Mouse (Mus musculus) liver, embryonic 16.5 days (tissue): ENCODE measurements at regions not wholly inside any gene's neighbourhood (a gene's known extent, or its start where the extent isn't known, plus 50 kb on each side); places are given as distances from the start of the nearest gene placed in this dataset.

Source experiments
- ATAC-seq: fragments of 200-750 bp; cut with Nextera tagmentation; 2 replicates; pipeline ENCODE4 v1.8.0; 2017; ENCODE audit warnings: low read depth, mild to moderate bottlenecking, moderate number of reproducible peaks, moderate library complexity
- H3K27ac ChIP-seq: fragments of 300-500 bp; sonication (generic); 2 replicates; pipeline ENCODE4 v1.5.1; 2014; ENCODE audit warnings: mild to moderate bottlenecking, low read length
- H3K27me3 ChIP-seq: fragments of 300-500 bp; sonication (generic); 2 replicates; pipeline ENCODE4 v1.6.1; 2014; ENCODE audit warnings: low read depth, low read length, mixed read lengths; ENCODE audit not compliant: control insufficient read depth, insufficient read depth
- H3K36me3 ChIP-seq: fragments of 300-500 bp; sonication (generic); 2 replicates; pipeline ENCODE4 v1.6.1; 2014; ENCODE audit warnings: mild to moderate bottlenecking; ENCODE audit not compliant: control insufficient read depth, insufficient read depth
- H3K4me1 ChIP-seq: fragments of 300-500 bp; sonication (generic); 2 replicates; pipeline ENCODE4 v1.6.1; 2014; ENCODE audit warnings: low read depth, low read length, mixed read lengths; ENCODE audit not compliant: control insufficient read depth
- H3K4me2 ChIP-seq: fragments of 300-500 bp; sonication (generic); 2 replicates; pipeline ENCODE4 v1.6.1; 2014; ENCODE audit warnings: low read depth, low read length, mixed read lengths
- H3K4me3 ChIP-seq: fragments of 300-500 bp; sonication (generic); 2 replicates; pipeline ENCODE4 v1.5.1; 2014; ENCODE audit warnings: low read depth, mild to moderate bottlenecking, low read length
- H3K9ac ChIP-seq: fragments of 300-500 bp; sonication (generic); 2 replicates; pipeline ENCODE4 v1.6.1; 2014; ENCODE audit warnings: low read depth, low read length
- H3K9me3 ChIP-seq: fragments of 300-500 bp; sonication (generic); replicated peaks from 2 replicates; pipeline ENCODE4 v1.6.1; 2016; ENCODE audit warnings: low read length; ENCODE audit not compliant: control insufficient read depth
- WGBS: fragments of 180-500 bp; shearing (Covaris S2); extraction: QIAGEN DNeasy Blood & Tissue Kit; methylation state at CpG from one replicate; pipeline ENCODE4 v1.1.7; 2014; ENCODE audit not compliant: insufficient replicate concordance; 5-methylcytosine and 5-hydroxymethylcytosine counted together

DNA sequence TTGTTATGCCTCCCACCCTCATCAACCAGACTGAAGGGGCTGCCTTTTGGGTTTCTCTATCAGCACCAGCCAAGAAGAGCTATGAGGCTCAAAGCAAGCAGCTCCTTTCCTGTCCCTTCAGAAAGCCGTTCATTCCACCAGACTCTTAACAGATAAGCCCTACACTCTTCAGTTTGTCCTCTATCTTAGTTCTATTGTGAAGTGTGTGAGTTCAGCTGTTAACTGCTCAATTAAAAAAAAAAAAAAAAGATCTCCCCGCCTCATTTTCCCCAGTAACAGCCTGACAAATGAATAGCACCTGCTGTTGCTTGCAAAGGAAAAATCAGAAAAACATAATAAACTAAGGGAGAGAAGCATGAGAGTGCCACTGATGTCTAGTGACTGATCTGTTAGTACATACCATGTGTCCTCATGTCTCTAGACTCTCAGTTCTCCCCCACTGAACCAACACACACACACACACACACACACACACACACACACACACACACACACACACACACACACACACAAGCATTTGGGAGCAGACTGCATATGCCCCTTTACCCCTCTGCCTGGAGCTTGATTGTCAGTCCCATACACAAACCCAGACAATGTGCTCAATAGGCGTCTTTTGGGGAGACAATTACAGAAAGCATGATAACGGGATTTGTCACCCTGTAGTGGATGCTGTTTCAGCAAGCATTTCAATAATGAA, 448.4 kb upstream of the Fam92a start:
- 24% methylated on average over 4 of the region's 4 CpGs for WGBS
- no peaks in the 10 kb centered on the region for H3K27me3 ChIP-seq
- no peak overlapping the region for H3K9ac ChIP-seq
- H3K4me1 ChIP-seq = no peaks in the 10 kb centered on the region
- H3K27ac ChIP-seq = no peak overlapping the region
- no peaks in the 10 kb centered on the region for H3K9me3 ChIP-seq
- no peaks in the 10 kb centered on the region for H3K36me3 ChIP-seq
- H3K4me3 ChIP-seq = no peak overlapping the region
- H3K4me2 ChIP-seq = no peak overlapping the region
- ATAC-seq = no peak

DNA sequence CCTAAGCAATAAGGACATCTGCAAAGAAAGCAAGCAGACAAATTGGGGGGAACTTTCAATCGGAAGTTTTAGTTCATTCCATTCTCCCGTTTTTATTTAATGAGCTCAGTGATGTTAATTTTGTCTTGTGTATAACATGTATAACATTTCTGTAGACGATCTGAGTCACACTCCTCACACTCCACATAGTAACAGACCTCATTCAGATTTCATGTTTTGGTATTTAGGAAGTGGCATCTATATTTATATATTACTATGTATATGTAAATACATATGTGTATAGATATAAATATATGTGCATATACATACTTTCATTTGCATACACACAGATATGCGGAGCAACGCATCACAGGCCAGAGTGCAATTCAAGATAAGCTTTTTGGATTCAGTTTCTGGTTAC, 444.9 kb upstream of the Fam92a start:
- 38% methylated on average over 5 of the region's 5 CpGs for WGBS
- Histone ChIP-seq H3K9me3 (no peaks in the 10 kb centered on the region), H3K27me3 (no peaks in the 10 kb centered on the region), H3K4me2 (no peak overlapping the region), H3K9ac (no peak overlapping the region), H3K4me1 (no peaks in the 10 kb centered on the region), H3K27ac (no peak overlapping the region), H3K36me3 (no peaks in the 10 kb centered on the region), H3K4me3 (no peak overlapping the region)
- ATAC-seq = no peak

DNA sequence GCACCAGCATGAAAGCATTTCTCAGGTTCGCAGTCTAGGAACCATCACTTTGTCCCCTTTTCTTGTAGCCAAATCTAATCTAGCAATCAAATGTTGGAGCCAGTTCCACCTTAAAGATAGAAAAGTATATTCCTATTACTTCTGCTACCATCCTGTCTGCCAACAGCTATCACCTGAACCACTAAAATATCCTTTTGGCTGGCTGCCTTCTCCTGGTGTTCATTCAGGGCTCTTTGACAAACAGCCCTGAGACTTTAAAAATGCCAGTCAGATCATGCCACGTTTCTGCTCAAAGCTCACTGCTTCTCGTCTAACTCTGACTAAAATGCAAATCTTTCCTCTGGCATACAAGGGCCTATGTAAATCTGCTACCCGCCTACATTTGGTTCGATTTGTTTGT, 439.7 kb upstream of the Fam92a start:
- H3K9ac ChIP-seq = no peak overlapping the region
- H3K27ac ChIP-seq = no peak overlapping the region
- H3K36me3 ChIP-seq = no peaks in the 10 kb centered on the region
- no peaks in the 10 kb centered on the region for H3K27me3 ChIP-seq
- WGBS = 61% methylated on average over 5 of the region's 5 CpGs
- H3K4me3 ChIP-seq = no peak overlapping the region
- H3K4me1 ChIP-seq = no peaks in the 10 kb centered on the region
- H3K4me2 ChIP-seq = no peak overlapping the region
- ATAC-seq = no peak
- H3K9me3 ChIP-seq = no peaks in the 10 kb centered on the region

DNA sequence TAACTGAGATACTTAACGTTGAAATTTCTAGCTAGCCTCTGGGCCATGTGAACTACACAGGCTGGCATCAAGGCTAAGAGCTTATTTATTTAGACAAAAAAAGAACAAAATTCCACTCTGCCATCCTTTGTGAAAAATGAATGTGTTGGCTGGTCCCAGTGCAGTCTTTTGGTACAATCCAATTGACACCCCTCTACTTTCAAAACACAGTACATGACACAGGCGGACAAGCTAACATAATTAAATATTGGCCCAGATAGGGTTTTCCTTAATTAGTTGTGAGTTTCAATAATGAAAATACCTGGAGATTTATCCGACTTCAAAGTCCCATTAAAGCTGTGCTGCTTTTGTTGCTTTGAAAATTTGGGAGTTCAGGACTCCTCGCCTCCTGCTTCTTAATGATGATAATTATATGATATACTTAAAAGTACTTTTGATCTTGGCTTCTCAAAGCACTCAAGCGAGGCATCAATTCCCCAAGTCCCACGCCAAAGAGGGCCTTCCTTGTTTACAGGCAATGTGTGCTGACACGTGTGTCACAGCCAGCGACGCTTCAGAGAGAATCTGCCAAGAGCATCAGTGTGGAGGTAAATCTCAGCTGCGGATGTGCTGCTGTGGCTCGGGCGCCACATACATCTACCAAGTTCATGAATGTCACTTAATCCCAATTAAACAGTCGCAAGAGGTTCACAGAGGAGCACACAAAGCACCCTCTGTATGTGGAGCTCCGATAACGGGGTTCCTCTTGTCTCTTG, 429.5 kb upstream of the Fam92a start:
- no peak overlapping the region for H3K4me2 ChIP-seq
- no peaks in the 10 kb centered on the region for H3K4me1 ChIP-seq
- H3K4me3 ChIP-seq = no peak overlapping the region
- H3K9ac ChIP-seq = no peak overlapping the region
- no peaks in the 10 kb centered on the region for H3K27me3 ChIP-seq
- H3K36me3 ChIP-seq = no peaks in the 10 kb centered on the region
- WGBS = 71% methylated on average over 15 of the region's 15 CpGs
- ATAC-seq = no peak
- H3K9me3 ChIP-seq = no peaks in the 10 kb centered on the region
- no peak overlapping the region for H3K27ac ChIP-seq

DNA sequence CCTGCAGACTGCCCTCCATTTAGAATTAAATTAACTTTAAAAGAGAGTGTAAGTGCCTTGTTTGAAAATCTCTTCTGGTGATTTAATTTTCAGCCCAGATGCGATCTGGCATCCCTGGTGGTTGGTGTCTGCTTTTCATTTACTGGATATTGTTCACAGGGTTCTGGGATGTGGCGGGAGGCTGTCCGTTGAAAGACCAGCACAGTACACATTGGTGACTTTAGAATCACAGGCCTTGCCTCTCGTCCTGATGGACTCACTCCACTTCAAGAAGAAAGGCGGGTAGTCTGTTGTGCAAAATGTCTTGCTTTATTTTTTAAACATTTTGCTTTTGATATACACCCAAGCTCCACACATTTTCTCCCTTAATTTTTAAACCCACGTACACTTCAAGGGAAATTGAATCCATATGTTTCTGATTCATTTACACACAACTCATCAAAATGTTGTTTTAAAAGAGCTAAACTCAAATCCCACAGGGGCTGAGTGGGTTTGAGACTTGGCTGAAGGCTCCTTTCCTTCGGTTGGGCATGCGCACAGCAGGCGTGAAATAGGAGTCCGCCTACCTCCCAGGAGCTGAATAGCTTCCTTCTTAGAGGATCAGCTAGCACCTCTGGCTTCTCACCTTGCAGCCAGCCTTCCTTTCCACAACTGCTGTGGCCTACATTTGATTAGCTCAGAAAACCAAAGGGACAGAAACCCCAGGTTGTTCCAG, 424.1 kb upstream of the Fam92a start:
- no peak for ATAC-seq
- no peak overlapping the region for H3K27ac ChIP-seq
- 73% methylated on average over 10 of the region's 10 CpGs for WGBS

DNA sequence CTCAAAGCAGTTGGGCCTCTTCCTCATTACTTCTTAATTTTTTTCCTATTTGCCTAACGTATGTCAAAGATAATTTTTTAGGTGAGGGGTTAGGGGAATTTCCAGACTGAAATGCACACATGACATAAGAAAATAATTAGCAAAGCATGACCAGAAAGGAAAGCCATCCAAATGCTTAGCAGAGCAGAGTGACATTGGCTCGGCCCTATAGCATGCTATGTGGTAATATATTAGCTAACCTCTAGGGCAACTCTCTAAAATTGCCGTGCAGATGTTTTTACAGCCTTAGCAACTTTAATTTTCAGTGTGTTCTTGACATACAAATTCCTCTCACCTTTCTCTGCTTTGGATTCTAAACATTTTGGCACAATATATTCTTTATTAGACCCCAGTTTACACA, 421.2 kb upstream of the Fam92a start:
- no peaks in the 10 kb centered on the region for H3K9me3 ChIP-seq
- no peak overlapping the region for H3K4me3 ChIP-seq
- H3K27ac ChIP-seq = no peak overlapping the region
- no peak overlapping the region for H3K9ac ChIP-seq
- WGBS = 48% methylated on average over 3 of the region's 3 CpGs
- H3K4me1 ChIP-seq = no peaks in the 10 kb centered on the region
- no peak overlapping the region for H3K4me2 ChIP-seq
- ATAC-seq = no peak
- no peaks in the 10 kb centered on the region for H3K27me3 ChIP-seq
- H3K36me3 ChIP-seq = no peaks in the 10 kb centered on the region

More for the DNA sequence above, 424.1 kb upstream of the Fam92a start:
- Histone ChIP-seq H3K4me2 (no peak overlapping the region), H3K9me3 (no peaks in the 10 kb centered on the region), H3K4me3 (no peak overlapping the region), H3K9ac (no peak overlapping the region), H3K27me3 (no peaks in the 10 kb centered on the region), H3K36me3 (no peaks in the 10 kb centered on the region), H3K4me1 (no peaks in the 10 kb centered on the region)

DNA sequence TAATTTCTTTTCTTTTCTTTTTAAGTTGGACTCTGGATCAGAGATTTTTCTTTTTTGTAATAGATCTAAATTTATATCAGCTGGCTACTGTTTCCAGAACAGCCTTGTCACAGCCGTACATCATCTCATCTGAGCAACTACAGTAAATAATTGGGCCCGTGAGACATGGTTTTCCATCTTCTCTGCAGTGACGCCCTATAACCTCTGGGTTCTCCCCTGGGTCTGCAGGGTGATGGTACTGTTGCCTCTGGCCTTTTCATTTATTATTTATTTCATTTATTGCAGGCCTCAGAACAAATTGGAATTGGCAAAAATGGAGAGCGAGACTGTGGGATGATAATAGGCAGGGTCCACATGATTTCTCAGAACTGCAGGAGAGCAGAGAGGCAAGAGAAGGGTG, 406.3 kb upstream of the Fam92a start:
- ATAC-seq = no peak
- no peaks in the 10 kb centered on the region for H3K27me3 ChIP-seq
- H3K4me1 ChIP-seq = no peaks in the 10 kb centered on the region
- H3K9ac ChIP-seq = no peak overlapping the region
- no peaks in the 10 kb centered on the region for H3K36me3 ChIP-seq
- 58% methylated on average over 4 of the region's 4 CpGs for WGBS
- no peak overlapping the region for H3K4me3 ChIP-seq
- H3K27ac ChIP-seq = no peak overlapping the region
- no peaks in the 10 kb centered on the region for H3K9me3 ChIP-seq
- no peak overlapping the region for H3K4me2 ChIP-seq

DNA sequence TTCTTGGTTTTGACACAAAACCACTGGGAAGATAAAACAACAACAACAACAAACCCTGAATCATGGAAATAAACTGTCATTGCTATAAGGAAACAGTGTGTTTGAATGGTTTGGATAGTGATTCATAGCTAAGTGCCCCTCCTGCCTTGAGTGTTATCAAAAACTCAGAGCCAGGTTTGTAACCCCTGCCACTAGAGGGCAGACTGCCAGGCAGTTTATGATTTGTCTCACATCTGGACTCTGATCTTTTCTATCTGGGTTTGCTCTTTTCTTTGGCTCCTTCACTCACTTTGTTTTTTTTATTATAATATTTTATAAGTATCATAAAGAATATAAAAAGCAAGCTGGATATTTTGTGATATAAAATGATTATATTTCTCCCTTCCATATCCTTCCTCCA, 400.1 kb upstream of the Fam92a start:
- no peak for ATAC-seq
- Histone ChIP-seq H3K27ac (no peak overlapping the region), H3K9me3 (no peaks in the 10 kb centered on the region)

DNA sequence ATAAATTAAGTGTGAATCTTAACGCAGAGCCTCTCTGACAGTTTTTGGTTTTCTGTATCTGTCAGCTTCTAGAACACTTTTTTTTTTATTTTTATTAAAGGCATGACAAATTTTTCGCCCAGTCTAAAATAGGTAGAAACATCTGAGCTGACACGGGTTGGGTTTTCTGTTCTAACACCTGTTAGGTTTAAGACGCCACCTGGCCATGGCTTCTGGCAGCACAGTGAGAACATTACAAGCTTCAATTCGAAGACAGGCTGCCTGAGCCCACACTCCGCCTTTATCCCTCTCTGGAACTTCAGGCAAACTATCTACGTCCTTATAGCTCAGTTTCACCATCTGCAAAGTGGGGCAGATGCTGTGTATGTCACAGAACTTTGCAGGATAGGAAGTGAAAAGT, 398.9 kb upstream of the Fam92a start:
- WGBS = 56% methylated on average over 7 of the region's 7 CpGs
- H3K9ac ChIP-seq = no peak overlapping the region

More for the DNA sequence above, 400.1 kb upstream of the Fam92a start:
- Histone ChIP-seq H3K4me3 (no peak overlapping the region), H3K27me3 (no peaks in the 10 kb centered on the region), H3K36me3 (no peaks in the 10 kb centered on the region), H3K4me2 (no peak overlapping the region), H3K4me1 (no peaks in the 10 kb centered on the region), H3K9ac (no peak overlapping the region)

More for the DNA sequence above, 398.9 kb upstream of the Fam92a start:
- ATAC-seq = no peak
- Histone ChIP-seq H3K4me3 (no peak overlapping the region), H3K4me2 (no peak overlapping the region), H3K4me1 (no peaks in the 10 kb centered on the region), H3K36me3 (no peaks in the 10 kb centered on the region), H3K27me3 (no peaks in the 10 kb centered on the region), H3K27ac (no peak overlapping the region), H3K9me3 (no peaks in the 10 kb centered on the region)
